Mouse (Mus musculus): ENCODE data around the gene Carhsp1. TPM values are rescaled to one million over a fixed set of nuclear protein-coding genes. Genes with fewer than 3 reads are reported as not detected.
A peak's percentile ranks its signal among the peaks of the same experiment; 100 is the strongest.

The Carhsp1 gene
- total and polyA plus RNA-seq, 3 experiments, result 19.5 to 28.0 TPM; not detected in 1

DNA sequence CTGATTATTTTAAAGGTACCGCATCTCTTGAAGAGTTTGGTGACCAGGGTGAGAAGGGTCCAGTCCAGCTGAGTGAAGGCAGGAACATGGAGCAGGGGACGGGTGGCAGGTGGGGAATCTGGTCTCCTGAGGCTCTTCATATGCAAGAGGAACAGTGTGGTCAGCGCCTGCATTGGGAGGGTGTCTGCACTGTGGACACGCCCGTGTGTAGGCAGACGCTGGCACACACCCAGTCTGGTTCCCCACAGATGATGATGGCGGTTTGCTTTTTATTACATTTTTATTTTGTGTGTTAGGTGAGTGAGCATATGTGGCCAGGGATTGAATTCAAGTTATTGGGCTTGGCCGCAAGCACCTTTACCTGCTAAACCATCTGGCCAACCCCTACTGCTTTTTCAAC, 3.6 kb upstream of the Carhsp1 start:
- H3K27me3 ChIP-seq (ENCODE audit: control insufficient read depth in 1 of 2, insufficient read depth in 2 of 2, low read length in 2 of 2), result no peaks in the 10 kb centered on the region
- H3K4me3 ChIP-seq (ENCODE audit: control insufficient read depth in 1 of 2, insufficient read depth in 1 of 2, low read depth in 2 of 2, low read length in 2 of 2), result no peak overlapping the region
- peaks cover 13 to 45% of the 10 kb centered on the region in 2 experiments for H3K4me1 ChIP-seq (ENCODE audit: control insufficient read depth in 1 of 2, insufficient read depth in 2 of 2, low read length in 2 of 2)
- no peak overlapping the region for H3K9ac ChIP-seq (ENCODE audit: control insufficient read depth, low read depth, low read length, poor library complexity, severe bottlenecking)
- H3K9me3 ChIP-seq (replicated peaks; ENCODE audit: insufficient read depth, low read length), result no peaks in the 10 kb centered on the region
- no peak overlapping the region for H3K27ac ChIP-seq (ENCODE audit: control insufficient read depth, low read depth, low read length)
- DNase-seq (ENCODE audit: low read depth, low spot score), result peak; percentile 36
- TF ChIP-seq TAL1 (IDR thresholded peaks at IDR 0.05; ENCODE audit: low read length), result no peak
- TF ChIP-seq RCOR1 (IDR thresholded peaks at IDR 0.05; ENCODE audit: low read depth, low read length), result no peak
- no peak for TF ChIP-seq CTCF (IDR thresholded peaks at IDR 0.05 in 2 of 3, conservative IDR thresholded peaks at IDR 0.05 in 1 of 3; ENCODE audit: control insufficient read depth in 1 of 3, insufficient read depth in 1 of 3, low read depth in 2 of 3, low read length in 3 of 3, poor library complexity in 1 of 3, severe bottlenecking in 1 of 3)
- no peak for TF ChIP-seq ZKSCAN1 (IDR thresholded peaks at IDR 0.05; ENCODE audit: low read depth, low read length)
- no peak for TF ChIP-seq RAD21 (IDR thresholded peaks at IDR 0.05; ENCODE audit: low read depth, low read length)
- TF ChIP-seq GABPA (IDR thresholded peaks at IDR 0.05; ENCODE audit: low read depth, low read length), result no peak
- no peak for TF ChIP-seq MAFK (IDR thresholded peaks at IDR 0.05; ENCODE audit: borderline replicate concordance, low read depth, low read length)
- TF ChIP-seq CHD2 (IDR thresholded peaks at IDR 0.05; ENCODE audit: low read length), result no peak
- TF ChIP-seq MAX (IDR thresholded peaks at IDR 0.05; ENCODE audit: low read length), result no peak
- no peak for TF ChIP-seq POLR2AphosphoS5 (IDR thresholded peaks at IDR 0.05; ENCODE audit: borderline replicate concordance, low read depth, low read length)
- TF ChIP-seq UBTF (IDR thresholded peaks at IDR 0.05; ENCODE audit: borderline replicate concordance, insufficient read depth, low read depth, low read length), result no peak
- TF ChIP-seq USF1 (IDR thresholded peaks at IDR 0.05; ENCODE audit: low read depth, low read length), result no peak
- TF ChIP-seq ZNF384 (IDR thresholded peaks at IDR 0.05; ENCODE audit: low read depth, low read length), result no peak
- TF ChIP-seq EP300 (IDR thresholded peaks at IDR 0.05; ENCODE audit: low read depth in 1 of 2, low read length in 2 of 2), result no peak
- no peak for TF ChIP-seq JUND (IDR thresholded peaks at IDR 0.05; ENCODE audit: low read depth, low read length)
- TF ChIP-seq POLR2A (IDR thresholded peaks at IDR 0.05; ENCODE audit: control insufficient read depth in 1 of 2, insufficient read depth in 1 of 2, low read depth in 1 of 2, low read length in 2 of 2, poor library complexity in 1 of 2), result no peak
- H3K79me2 ChIP-seq (ENCODE audit: control insufficient read depth, insufficient read depth, low read length, poor library complexity), result no peaks in the 10 kb centered on the region; the same call in 1 of the 2 replicates
- H3K36me3 ChIP-seq (ENCODE audit: control insufficient read depth in 1 of 2, insufficient read depth in 2 of 2, low read length in 2 of 2), result peaks cover 0 to 30% of the 10 kb centered on the region in 2 experiments; a peak in 2 of 4 replicates

DNA sequence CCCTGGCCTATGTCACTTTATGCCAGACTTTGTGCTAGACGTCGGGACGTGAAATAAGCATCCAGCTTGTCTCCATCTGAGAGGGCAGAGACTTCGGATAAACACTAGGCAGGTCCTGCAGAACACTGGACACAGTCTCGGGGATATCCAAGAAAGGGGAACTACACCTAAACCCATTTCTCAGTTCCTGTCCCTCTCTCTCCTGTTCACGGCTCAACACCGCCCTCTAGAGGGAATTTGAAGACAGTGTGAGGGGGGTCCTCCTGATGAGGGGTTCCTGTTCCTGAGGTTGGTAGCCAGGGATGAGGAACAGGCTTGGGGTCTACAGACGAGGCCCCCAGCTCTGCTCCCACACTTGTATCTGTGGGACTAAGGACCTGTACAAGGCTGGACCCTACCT, 2.2 kb upstream of the Carhsp1 start:
- H3K9me3 ChIP-seq (replicated peaks; ENCODE audit: insufficient read depth, low read length), result no peaks in the 10 kb centered on the region
- peak overlapping the region; percentile 56 for H3K9ac ChIP-seq (ENCODE audit: control insufficient read depth, low read depth, low read length, poor library complexity, severe bottlenecking)
- peak; percentile 94 for DNase-seq (ENCODE audit: low read depth, low spot score)
- no peaks in the 10 kb centered on the region; the same call in 1 of the 2 replicates for H3K79me2 ChIP-seq (ENCODE audit: control insufficient read depth, insufficient read depth, low read length, poor library complexity)
- H3K4me3 ChIP-seq (ENCODE audit: control insufficient read depth in 1 of 2, insufficient read depth in 1 of 2, low read depth in 2 of 2, low read length in 2 of 2), result peak overlapping the region; percentile 53 to 68
- no peak for TF ChIP-seq POLR2A (IDR thresholded peaks at IDR 0.05; ENCODE audit: control insufficient read depth in 1 of 2, insufficient read depth in 1 of 2, low read depth in 1 of 2, low read length in 2 of 2, poor library complexity in 1 of 2)
- TF ChIP-seq BHLHE40 (IDR thresholded peaks at IDR 0.05; ENCODE audit: borderline replicate concordance, low read depth, low read length), result no peak
- no peak for TF ChIP-seq TAL1 (IDR thresholded peaks at IDR 0.05; ENCODE audit: low read length)
- peak; percentile 98 for TF ChIP-seq RAD21 (IDR thresholded peaks at IDR 0.05; ENCODE audit: low read depth, low read length)
- 0 out of 2 replicates have a peak, but pooled peaks have one; percentile 1 for TF ChIP-seq TBP (IDR thresholded peaks at IDR 0.05; ENCODE audit: low read depth, low read length)
- no peak for TF ChIP-seq CHD1 (IDR thresholded peaks at IDR 0.05; ENCODE audit: low read depth, low read length)
- TF ChIP-seq MXI1 (IDR thresholded peaks at IDR 0.05; ENCODE audit: low read depth, low read length), result peak; percentile 62
- TF ChIP-seq ZC3H11A (IDR thresholded peaks at IDR 0.05; ENCODE audit: low read depth, low read length), result peak; percentile 91
- peak; percentile 21; the same call in 1 of the 2 replicates for TF ChIP-seq SIN3A (IDR thresholded peaks at IDR 0.05; ENCODE audit: low read length)
- peak; percentile 96 for TF ChIP-seq MAZ (IDR thresholded peaks at IDR 0.05; ENCODE audit: low read depth, low read length)
- TF ChIP-seq CTCF (IDR thresholded peaks at IDR 0.05 in 2 of 3, conservative IDR thresholded peaks at IDR 0.05 in 1 of 3; ENCODE audit: control insufficient read depth in 1 of 3, insufficient read depth in 1 of 3, low read depth in 2 of 3, low read length in 3 of 3, poor library complexity in 1 of 3, severe bottlenecking in 1 of 3), result peak; percentile 80 to 97 (median 81)
- TF ChIP-seq EP300 (IDR thresholded peaks at IDR 0.05; ENCODE audit: low read depth in 1 of 2, low read length in 2 of 2), result no peak
- peak; percentile 92 for TF ChIP-seq SMC3 (IDR thresholded peaks at IDR 0.05; ENCODE audit: low read depth, low read length)
- TF ChIP-seq USF2 (IDR thresholded peaks at IDR 0.05; ENCODE audit: borderline replicate concordance in 1 of 2, insufficient read depth in 1 of 2, low read depth in 1 of 2, low read length in 2 of 2), result no peak
- peak; percentile 40; the same call in 1 of the 2 replicates for TF ChIP-seq ELF1 (IDR thresholded peaks at IDR 0.05; ENCODE audit: low read depth, low read length)
- 0 out of 2 replicates have a peak, but pooled peaks have one; percentile 28 for TF ChIP-seq ZNF384 (IDR thresholded peaks at IDR 0.05; ENCODE audit: low read depth, low read length)
- TF ChIP-seq JUND (IDR thresholded peaks at IDR 0.05; ENCODE audit: low read depth, low read length), result no peak
- no peak overlapping the region for H3K27ac ChIP-seq (ENCODE audit: control insufficient read depth, low read depth, low read length)
- H3K4me1 ChIP-seq (ENCODE audit: control insufficient read depth in 1 of 2, insufficient read depth in 2 of 2, low read length in 2 of 2), result peaks cover 13 to 44% of the 10 kb centered on the region in 2 experiments
- H3K27me3 ChIP-seq (ENCODE audit: control insufficient read depth in 1 of 2, insufficient read depth in 2 of 2, low read length in 2 of 2), result no peaks in the 10 kb centered on the region
- peaks cover 0 to 27% of the 10 kb centered on the region in 2 experiments; a peak in 2 of 4 replicates for H3K36me3 ChIP-seq (ENCODE audit: control insufficient read depth in 1 of 2, insufficient read depth in 2 of 2, low read length in 2 of 2)

Data from MEL (cell line).